Mouse (Mus musculus) CH12.LX (cell line): Measurements from ENCODE around the gene Glrp1. TPM values are rescaled to one million over a fixed set of nuclear protein-coding genes. Genes with fewer than 3 reads are reported as not detected.

Experiments used
- DNase-seq: peaks from one replicate; pipeline ENCODE4 v3.0.0-alpha.2; 2013; ENCODE audit errors: extremely low read depth
- H3K27ac ChIP-seq: 2 replicates; pipeline ENCODE4 v1.5.1; 2012; ENCODE audit warnings: low read depth, mild to moderate bottlenecking, control low read depth, moderate library complexity; ENCODE audit not compliant: insufficient read depth
- H3K27me3 ChIP-seq: replicated peaks from 2 replicates; pipeline ENCODE3; 2012; ENCODE audit warnings: inconsistent platforms
- H3K36me3 ChIP-seq, 2 experiments: replicated peaks in 1 of 2; 2 replicates each; pipeline versions ENCODE3 to v1.6.1; 2012; ENCODE audit warnings: inconsistent platforms in 1 of 2, low read length in 1 of 2, mild to moderate bottlenecking in 1 of 2, mixed read lengths in 1 of 2, moderate library complexity in 1 of 2; ENCODE audit not compliant: control insufficient read depth in 1 of 2, insufficient read depth in 1 of 2
- H3K4me1 ChIP-seq, 2 experiments: 2 replicates each; pipeline ENCODE4 v1.6.1; 2012; ENCODE audit warnings: inconsistent platforms in 1 of 2, moderate library complexity in 1 of 2; ENCODE audit not compliant: insufficient read depth in 2 of 2, control insufficient read depth in 1 of 2
- H3K4me2 ChIP-seq: 2 replicates; pipeline ENCODE4 v1.6.1; 2012; ENCODE audit warnings: low read depth, mild to moderate bottlenecking, control low read depth; ENCODE audit not compliant: poor library complexity, insufficient read depth, severe bottlenecking
- H3K4me3 ChIP-seq, 3 experiments: fragments of 150-350 bp in 1 of 3; sonication (generic) in 1 of 3; replicated peaks in 1 of 3; 2 replicates each; pipeline versions ENCODE3 to v1.5.1; 2011 to 2012; ENCODE audit warnings: low read depth in 2 of 3, low read length in 2 of 3, mild to moderate bottlenecking in 2 of 3, moderate library complexity in 2 of 3, control low read depth in 1 of 3, improper control_type of control experiment in 1 of 3, inconsistent platforms in 1 of 3, mixed read lengths in 1 of 3; ENCODE audit not compliant: poor library complexity in 1 of 3
- H3K79me2 ChIP-seq: replicated peaks from 2 replicates; pipeline ENCODE4 v1.6.1; 2012; ENCODE audit warnings: mild to moderate bottlenecking, moderate library complexity; ENCODE audit not compliant: control insufficient read depth, poor library complexity, insufficient read depth, severe bottlenecking; ENCODE audit errors: extremely low read depth
- H3K9ac ChIP-seq: 2 replicates; pipeline ENCODE4 v1.6.1; 2012; ENCODE audit warnings: low read depth, mild to moderate bottlenecking, control low read depth, moderate library complexity; ENCODE audit not compliant: insufficient read depth
- H3K9me3 ChIP-seq: replicated peaks from 2 replicates; pipeline ENCODE3; 2012; ENCODE audit warnings: low read length, inconsistent platforms, mixed read lengths
- BHLHE40 ChIP-seq: IDR thresholded peaks from 2 replicates; pipeline ENCODE4 v1.6.1; 2011; ENCODE audit warnings: mild to moderate bottlenecking, low read depth, low read length, improper control_type of control experiment
- CHD1 ChIP-seq: IDR thresholded peaks from 2 replicates; pipeline ENCODE4 v1.6.1; 2012; ENCODE audit warnings: low read depth, low read length, improper control_type of control experiment, inconsistent platforms
- ELF1 ChIP-seq: IDR thresholded peaks from 2 replicates; pipeline ENCODE4 v1.6.1; 2014; ENCODE audit warnings: low read depth, mild to moderate bottlenecking, inconsistent platforms, low read length, improper control_type of control experiment
- EP300 ChIP-seq: IDR thresholded peaks from 2 replicates; pipeline ENCODE4 v1.6.1; 2011; ENCODE audit warnings: low read length, improper control_type of control experiment
- HCFC1 ChIP-seq: IDR thresholded peaks from 2 replicates; pipeline ENCODE4 v1.6.1; 2012; ENCODE audit warnings: low read depth, mild to moderate bottlenecking, inconsistent platforms, low read length, improper control_type of control experiment
- IRF4 ChIP-seq: IDR thresholded peaks from 2 replicates; pipeline ENCODE4 v1.6.1; 2014; ENCODE audit warnings: low read depth, mild to moderate bottlenecking, inconsistent platforms, low read length, improper control_type of control experiment
- JUN ChIP-seq: IDR thresholded peaks from 2 replicates; pipeline ENCODE4 v1.6.1; 2011; ENCODE audit warnings: low read depth, mild to moderate bottlenecking, low read length, improper control_type of control experiment, moderate library complexity; ENCODE audit not compliant: insufficient read depth
- NELFE ChIP-seq: IDR thresholded peaks from 2 replicates; pipeline ENCODE4 v1.6.1; 2011; ENCODE audit warnings: low read depth, low read length, improper control_type of control experiment
- PAX5 ChIP-seq: IDR thresholded peaks from 2 replicates; pipeline ENCODE4 v1.6.1; 2012; ENCODE audit warnings: low read length, inconsistent platforms, mixed read lengths
- POLR2A ChIP-seq: IDR thresholded peaks from 2 replicates; pipeline ENCODE4 v1.6.1; 2011; ENCODE audit warnings: low read depth, mild to moderate bottlenecking, improper control_type of control experiment, low read length
- POLR2AphosphoS2 ChIP-seq: IDR thresholded peaks from 2 replicates; pipeline ENCODE4 v1.6.1; 2011; ENCODE audit warnings: low read depth, low read length, improper control_type of control experiment
- RCOR1 ChIP-seq: conservative IDR thresholded peaks from 2 replicates; pipeline ENCODE4 v1.6.1; 2012; ENCODE audit warnings: low read depth, mild to moderate bottlenecking, inconsistent platforms, low read length, improper control_type of control experiment
- SMC3 ChIP-seq: IDR thresholded peaks from 2 replicates; pipeline ENCODE4 v1.6.1; 2011; ENCODE audit warnings: low read depth, low read length, improper control_type of control experiment
- TBP ChIP-seq: conservative IDR thresholded peaks from 2 replicates; pipeline ENCODE4 v1.6.1; 2011; ENCODE audit warnings: low read depth, low read length, improper control_type of control experiment
- USF1 ChIP-seq: IDR thresholded peaks from 2 replicates; pipeline ENCODE4 v1.6.1; 2014; ENCODE audit warnings: low read depth, mild to moderate bottlenecking, inconsistent platforms, low read length, improper control_type of control experiment
- ZC3H11A ChIP-seq: IDR thresholded peaks from 2 replicates; pipeline ENCODE4 v1.6.1; 2012; ENCODE audit warnings: low read depth, mild to moderate bottlenecking, inconsistent platforms, low read length, improper control_type of control experiment
- ZNF384 ChIP-seq: IDR thresholded peaks from 2 replicates; pipeline ENCODE4 v1.6.1; 2012; ENCODE audit warnings: low read depth, low read length, improper control_type of control experiment, inconsistent platforms
- dilution Hi-C: fragments of 300-500 bp; cut with MboI; formaldehyde crosslinking; loops from 2 replicates; pipeline ENCODE4 v1.14.3; 2020; ENCODE audit warnings: low sequenced_read_pairs; ENCODE audit not compliant: extremely low pct_unique_long_range_greater_than_20kb, extremely low pct_ligation_motif_present
- in situ Hi-C: fragments of 300-500 bp; cut with MboI; formaldehyde crosslinking; loops from 3 replicates; pipeline ENCODE4 v1.14.3; 2019; ENCODE audit warnings: low sequenced_read_pairs, low pct_ligation_motif_present, low pct_unique_long_range_greater_than_20kb, mixed read lengths
- polyA plus RNA-seq: library from polyadenylated mRNA; unstranded; fragments of >175 nt; gene quantifications from 2 replicates; pipeline ENCODE4 v1.2.1, GENCODE M21; 2012; ENCODE audit warnings: low read depth; ENCODE audit not compliant: insufficient read length
- total RNA-seq, 2 experiments: library from RNA; depleted of rRNA; stranded (reverse); fragments of 300-350 nt in 1 of 2; fragments of >200 nt in 1 of 2; gene quantifications; 2 replicates each; pipeline ENCODE4 v1.2.3; 2012 to 2014

Gene Glrp1
- total and polyA plus RNA-seq, 3 experiments = 6.3 to 11.7 (median 9.3) TPM

DNA sequence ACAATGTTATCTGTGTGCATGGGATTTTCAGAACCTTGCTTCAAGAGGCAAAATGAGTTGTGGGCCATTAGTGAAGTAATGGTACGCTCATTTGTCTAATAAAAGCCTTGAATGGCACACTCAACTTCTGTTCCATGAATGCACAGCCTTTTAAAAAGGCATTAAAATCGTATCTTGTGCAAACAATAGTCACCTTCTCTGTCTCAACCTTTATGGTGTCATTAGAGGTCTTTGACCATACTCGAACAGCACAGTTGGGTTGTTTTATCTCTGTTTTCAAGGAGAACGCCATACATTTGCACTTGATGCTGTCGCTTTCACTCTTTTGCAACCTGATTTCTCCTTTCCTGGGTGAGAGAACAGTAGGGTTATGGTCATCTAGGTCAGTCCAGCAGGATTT, 3.7 kb upstream of the Glrp1 start:
- Histone ChIP-seq H3K36me3 (no peaks in the 10 kb centered on the region), H3K4me1 (peaks cover 3 to 5% of the 10 kb centered on the region in 2 experiments; a peak in 1 of 4 replicates), H3K9ac (no peak overlapping the region), H3K27me3 (no peaks in the 10 kb centered on the region), H3K9me3 (peaks cover 29% of the 10 kb centered on the region), H3K4me3 (no peak overlapping the region), H3K4me2 (no peak overlapping the region), H3K27ac (no peak overlapping the region), H3K79me2 (no peaks in the 10 kb centered on the region)
- DNase-seq = no peak
- dilution Hi-C loops = no loop called here
- in situ Hi-C loops = no loop called here
- TF ChIP-seq ZC3H11A (no peak), SMC3 (no peak), POLR2AphosphoS2 (no peak), HCFC1 (no peak), ELF1 (no peak), ZNF384 (no peak), RCOR1 (no peak), POLR2A (no peak), BHLHE40 (no peak), PAX5 (no peak), CHD1 (no peak), TBP (no peak), USF1 (no peak), NELFE (no peak), JUN (no peak)

GRCm38 (mm10) chr1:88507886-88508285, 2.0 kb downstream of the Glrp1 start:
- in situ Hi-C loops = no loop called here
- H3K4me1 ChIP-seq = peaks cover 5 to 17% of the 10 kb centered on the region in 2 experiments; a peak in 2 of 4 replicates
- TF ChIP-seq BHLHE40 (no peak), EP300 (peak; percentile 51; the same call in 1 of the 2 replicates), IRF4 (0 out of 2 replicates have a peak, but pooled peaks have one; percentile 35)
- TF ChIP-seq, all 38 proteins: peak for 2
- Histone ChIP-seq H3K27me3 (no peaks in the 10 kb centered on the region), H3K4me3 (peak overlapping the region in 2 of 3 experiments; percentile 47 to 55), H3K36me3 (peaks cover 19 to 25% of the 10 kb centered on the region in 2 experiments), H3K4me2 (peak overlapping the region; percentile 81), H3K9me3 (peaks cover 35% of the 10 kb centered on the region), H3K9ac (peak overlapping the region; percentile 96), H3K27ac (no peak overlapping the region), H3K79me2 (no peaks in the 10 kb centered on the region; the same call in none of the 2 replicates)
- no peak for DNase-seq
- dilution Hi-C loops = no loop called here
